Mouse (Mus musculus) hindbrain, embryonic 13.5 days (tissue): ENCODE measurements around the gene Il10rb. TPM values are rescaled to one million over a fixed set of nuclear protein-coding genes. Genes with fewer than 3 reads are reported as not detected.

Experiments used
- ATAC-seq: fragments of 200-750 bp; cut with Nextera tagmentation; 2 replicates; pipeline ENCODE4 v1.8.0; 2017; ENCODE audit warnings: moderate TSS enrichment; ENCODE audit not compliant: low FRiP score
- H3K27ac ChIP-seq: fragments of 300-500 bp; sonication (generic); 2 replicates; pipeline ENCODE4 v1.5.1; 2015; ENCODE audit warnings: inconsistent platforms, mild to moderate bottlenecking, moderate library complexity
- H3K27me3 ChIP-seq: fragments of 300-500 bp; sonication (generic); 2 replicates; pipeline ENCODE4 v1.6.1; 2015; ENCODE audit warnings: mild to moderate bottlenecking, inconsistent platforms
- H3K36me3 ChIP-seq: fragments of 300-500 bp; sonication (generic); 2 replicates; pipeline ENCODE4 v1.6.1; 2015; ENCODE audit warnings: mild to moderate bottlenecking, inconsistent platforms
- H3K4me1 ChIP-seq: fragments of 300-500 bp; sonication (generic); replicated peaks from 2 replicates; pipeline ENCODE4 v1.6.1; 2015; ENCODE audit warnings: inconsistent platforms
- H3K4me2 ChIP-seq: fragments of 300-500 bp; sonication (generic); 2 replicates; pipeline ENCODE4 v1.6.1; 2015; ENCODE audit warnings: inconsistent platforms, mild to moderate bottlenecking, moderate library complexity
- H3K4me3 ChIP-seq: fragments of 300-500 bp; sonication (generic); 2 replicates; pipeline ENCODE4 v1.5.1; 2015; ENCODE audit warnings: mild to moderate bottlenecking, inconsistent platforms
- H3K9ac ChIP-seq: fragments of 300-500 bp; sonication (generic); 2 replicates; pipeline ENCODE4 v1.6.1; 2015; ENCODE audit warnings: mild to moderate bottlenecking, inconsistent platforms
- H3K9me3 ChIP-seq: fragments of 300-500 bp; sonication (generic); 2 replicates; pipeline ENCODE4 v1.6.1; 2016; ENCODE audit warnings: inconsistent platforms
- WGBS: fragments of 180-500 bp; shearing (Covaris S2); methylation state at CpG from one replicate; pipeline ENCODE4 v1.1.7; 2015; 5-methylcytosine and 5-hydroxymethylcytosine counted together
- polyA plus RNA-seq: library from polyadenylated mRNA; unstranded; fragments of >200 nt; fragmentation: Nextera tagmentation; extraction: Ambion mirVana; gene quantifications from 2 replicates; pipeline ENCODE4 v1.2.1, GENCODE M21; 2015

Il10rb gene
- polyA plus RNA-seq, 1 experiment from 2014 or later = 11.1 TPM

GRCm38 (mm10) chr16:91386419-91387120 lies 19.4 kb upstream of the Il10rb start:
- Histone ChIP-seq H3K36me3 (peaks cover 56% of the 10 kb centered on the region), H3K4me1 (no peaks in the 10 kb centered on the region), H3K9ac (no peak overlapping the region), H3K4me2 (no peak overlapping the region), H3K4me3 (no peak overlapping the region), H3K27me3 (no peaks in the 10 kb centered on the region), H3K27ac (no peak overlapping the region), H3K9me3 (no peaks in the 10 kb centered on the region)
- 93% methylated on average over 10 of the region's 10 CpGs for WGBS
- ATAC-seq = no peak

GRCm38 (mm10) chr16:91387121-91387486 lies 18.9 kb upstream of the Il10rb start:
- Histone ChIP-seq H3K27ac (no peak overlapping the region), H3K4me1 (no peaks in the 10 kb centered on the region), H3K36me3 (peaks cover 56% of the 10 kb centered on the region), H3K9ac (no peak overlapping the region), H3K27me3 (no peaks in the 10 kb centered on the region), H3K4me3 (no peak overlapping the region), H3K4me2 (no peak overlapping the region), H3K9me3 (no peaks in the 10 kb centered on the region)
- no peak for ATAC-seq
- 88% methylated on average over 3 of the region's 3 CpGs for WGBS

DNA sequence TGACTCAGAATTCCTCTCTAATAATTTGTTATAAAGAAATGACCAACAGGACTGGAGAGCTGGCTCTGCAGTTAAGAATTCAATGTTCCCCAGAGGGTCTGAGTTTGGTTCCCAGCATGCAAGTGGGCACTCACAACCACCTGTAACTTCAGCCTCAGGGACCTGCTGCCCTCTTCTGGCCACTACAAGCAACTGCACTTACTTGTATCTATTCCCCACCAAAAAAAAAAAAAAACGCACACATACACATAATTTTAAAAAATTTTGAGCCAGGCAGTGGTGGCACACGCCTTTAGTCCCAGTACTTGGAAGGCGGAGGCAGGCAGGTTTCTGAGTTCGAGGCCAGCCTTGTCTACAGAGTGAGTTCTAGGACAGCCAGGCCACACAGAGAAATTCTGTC lies 15.9 kb upstream of the Il10rb start:
- Histone ChIP-seq H3K27ac (no peak overlapping the region), H3K27me3 (no peaks in the 10 kb centered on the region), H3K4me1 (no peaks in the 10 kb centered on the region), H3K9me3 (no peaks in the 10 kb centered on the region), H3K9ac (no peak overlapping the region), H3K36me3 (peaks cover 70% of the 10 kb centered on the region), H3K4me2 (no peak overlapping the region), H3K4me3 (no peak overlapping the region)
- no peak for ATAC-seq
- 82% methylated on average over 4 of the region's 4 CpGs for WGBS

GRCm38 (mm10) chr16:91391421-91391820 lies 14.5 kb upstream of the Il10rb start, which contains the start of gene Gm21970:
TSS of gene Gm21970 (plus strand) at chr16:91391721.
- H3K36me3 ChIP-seq = peaks cover 78% of the 10 kb centered on the region
- no peak for ATAC-seq
- no peak within 1 kb of the TSS for H3K4me3 ChIP-seq
- WGBS = 87% methylated on average over 5 of the region's 5 CpGs
- H3K9ac ChIP-seq = no peak within 1 kb of the TSS
- no peak within 1 kb of the TSS for H3K4me2 ChIP-seq
- no peaks in the 10 kb centered on the region for H3K9me3 ChIP-seq
- no peaks in the 10 kb centered on the region for H3K27me3 ChIP-seq
- H3K27ac ChIP-seq = no peak within 1 kb of the TSS
- no peaks in the 10 kb centered on the region for H3K4me1 ChIP-seq

DNA sequence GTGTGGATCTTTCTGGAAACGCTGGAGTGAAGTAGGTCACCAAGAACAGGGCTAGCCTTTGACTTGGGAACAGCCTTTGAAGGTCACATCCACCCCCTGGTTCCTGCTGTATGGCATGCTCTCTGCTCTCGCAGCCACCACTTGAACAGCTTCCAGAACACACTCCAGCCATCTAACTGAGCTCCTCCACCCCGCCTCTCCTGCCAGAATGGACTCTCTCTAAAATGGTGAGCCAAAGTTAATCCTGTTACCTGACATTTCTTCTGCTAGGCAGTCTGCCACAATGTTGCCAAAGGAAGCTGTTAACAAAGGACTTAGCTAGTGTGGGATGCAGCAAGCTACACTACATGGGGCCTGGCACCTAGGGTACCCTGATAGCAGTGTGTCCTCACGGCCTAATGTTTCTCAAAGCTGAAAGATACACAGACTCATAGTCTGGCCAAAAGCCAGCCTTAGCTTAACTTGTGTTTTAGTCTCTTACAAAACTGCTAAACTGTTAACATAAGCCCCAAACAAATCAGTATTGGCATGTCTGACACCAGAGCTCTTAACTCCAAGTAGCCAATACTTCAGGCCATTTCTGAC lies 11.0 kb upstream of the Il10rb start:
- Histone ChIP-seq H3K9me3 (no peaks in the 10 kb centered on the region), H3K27ac (no peak overlapping the region), H3K4me1 (no peaks in the 10 kb centered on the region), H3K9ac (no peak overlapping the region), H3K4me2 (no peak overlapping the region), H3K4me3 (no peak overlapping the region), H3K27me3 (no peaks in the 10 kb centered on the region), H3K36me3 (peaks cover 54% of the 10 kb centered on the region)
- WGBS = 81% methylated on average over 4 of the region's 4 CpGs
- ATAC-seq = no peak

DNA sequence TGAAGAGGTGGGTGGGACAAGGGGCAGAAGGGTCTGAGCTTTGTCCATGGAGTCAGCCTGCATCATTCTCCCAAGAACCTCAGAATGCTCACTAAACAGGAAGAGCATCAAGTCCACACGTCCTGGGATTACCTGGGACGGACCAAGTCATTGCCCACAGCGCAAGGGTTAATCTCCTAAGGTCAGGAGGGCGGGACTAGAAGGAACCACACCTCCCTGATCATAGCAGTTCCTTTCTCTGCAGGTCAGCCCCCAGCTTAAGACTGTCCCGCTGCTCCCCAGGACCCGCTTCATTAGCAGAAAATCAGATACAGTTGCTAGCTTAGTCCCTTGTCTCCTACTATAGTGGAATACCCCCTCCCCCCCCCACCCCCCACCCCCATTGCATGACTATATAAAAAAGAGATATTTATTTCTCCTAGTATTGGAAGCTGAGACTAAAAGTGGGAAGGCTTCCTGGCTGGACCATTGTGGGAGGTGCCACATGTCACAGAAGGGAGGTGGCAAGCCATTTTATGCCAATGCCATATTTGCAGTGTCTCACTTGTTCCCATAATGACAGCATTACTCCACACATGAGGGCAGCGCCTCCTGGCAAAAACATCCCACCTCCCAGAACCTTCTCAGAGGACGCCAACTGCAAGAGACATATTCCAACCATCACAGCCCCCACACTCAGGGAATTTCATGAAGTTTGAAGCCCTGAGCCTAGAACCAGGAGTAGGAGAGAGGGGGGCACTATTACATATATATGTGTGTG lies 10.2 kb upstream of the Il10rb start:
- no peak overlapping the region for H3K4me2 ChIP-seq
- 70% methylated on average over 8 of the region's 8 CpGs for WGBS
- H3K4me3 ChIP-seq = no peak overlapping the region
- no peaks in the 10 kb centered on the region for H3K4me1 ChIP-seq
- no peak overlapping the region for H3K27ac ChIP-seq
- no peak for ATAC-seq
- no peak overlapping the region for H3K9ac ChIP-seq
- H3K36me3 ChIP-seq = peaks cover 50% of the 10 kb centered on the region
- no peaks in the 10 kb centered on the region for H3K27me3 ChIP-seq
- no peaks in the 10 kb centered on the region for H3K9me3 ChIP-seq

GRCm38 (mm10) chr16:91396844-91397537 lies 9.0 kb upstream of the Il10rb start:
- no peak for ATAC-seq
- Histone ChIP-seq H3K27me3 (no peaks in the 10 kb centered on the region), H3K9ac (no peak overlapping the region), H3K4me2 (no peak overlapping the region), H3K27ac (no peak overlapping the region), H3K4me1 (no peaks in the 10 kb centered on the region), H3K4me3 (no peak overlapping the region), H3K36me3 (peaks cover 43% of the 10 kb centered on the region), H3K9me3 (no peaks in the 10 kb centered on the region)
- 77% methylated on average over 10 of the region's 10 CpGs for whole genome bisulfite sequencing

DNA sequence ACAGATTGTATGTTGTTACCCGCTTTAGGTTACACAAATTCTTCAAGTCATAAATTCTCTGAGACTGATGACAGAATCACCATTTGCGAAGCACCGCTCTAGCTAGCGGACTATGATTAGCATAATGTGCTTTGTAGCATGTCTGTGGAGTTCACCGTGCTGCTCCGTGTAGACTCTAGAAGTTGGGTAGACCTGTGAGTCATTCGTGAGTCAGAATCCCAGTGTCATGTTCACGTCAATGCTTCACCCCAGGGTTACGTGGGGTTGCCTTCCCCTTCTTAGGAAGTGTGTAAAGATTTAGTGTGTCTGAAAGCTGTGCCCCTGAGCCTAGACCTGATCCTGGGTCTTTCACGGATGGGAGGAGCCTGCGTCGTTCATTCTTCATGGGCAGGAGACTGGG lies 7.9 kb upstream of the Il10rb start:
- no peak for ATAC-seq

GRCm38 (mm10) chr16:91398944-91399343 lies 7.0 kb upstream of the Il10rb start:
- peaks cover 31% of the 10 kb centered on the region for H3K36me3 ChIP-seq
- H3K9ac ChIP-seq = no peak overlapping the region
- H3K9me3 ChIP-seq = no peaks in the 10 kb centered on the region
- H3K27ac ChIP-seq = no peak overlapping the region
- no peaks in the 10 kb centered on the region for H3K4me1 ChIP-seq
- no peaks in the 10 kb centered on the region for H3K27me3 ChIP-seq
- no peak overlapping the region for H3K4me3 ChIP-seq
- no peak for ATAC-seq
- 92% methylated on average over 7 of the region's 7 CpGs for WGBS
- H3K4me2 ChIP-seq = no peak overlapping the region

More for the DNA sequence above, 7.9 kb upstream of the Il10rb start:
- no peaks in the 10 kb centered on the region for H3K4me1 ChIP-seq
- no peak overlapping the region for H3K4me2 ChIP-seq
- peaks cover 33% of the 10 kb centered on the region for H3K36me3 ChIP-seq
- no peaks in the 10 kb centered on the region for H3K9me3 ChIP-seq
- H3K9ac ChIP-seq = no peak overlapping the region
- no peaks in the 10 kb centered on the region for H3K27me3 ChIP-seq
- H3K27ac ChIP-seq = no peak overlapping the region
- WGBS = 91% methylated on average over 12 of the region's 12 CpGs
- no peak overlapping the region for H3K4me3 ChIP-seq

- H3K4me1 ChIP-seq = peaks cover 12% of the 10 kb centered on the region
- no peak overlapping the region for H3K4me3 ChIP-seq
- peaks cover 18% of the 10 kb centered on the region for H3K36me3 ChIP-seq
- ATAC-seq = no peak
- no peak overlapping the region for H3K9ac ChIP-seq
- no peak overlapping the region for H3K4me2 ChIP-seq
- 86% methylated on average over 6 of the region's 6 CpGs for WGBS
- no peaks in the 10 kb centered on the region for H3K9me3 ChIP-seq
- H3K27me3 ChIP-seq = peaks cover 20% of the 10 kb centered on the region; the same call in 1 of the 2 replicates
- H3K27ac ChIP-seq = no peak overlapping the region
Measured at GRCm38 (mm10) chr16:91401569-91402165, 4.3 kb upstream of the Il10rb start.

DNA sequence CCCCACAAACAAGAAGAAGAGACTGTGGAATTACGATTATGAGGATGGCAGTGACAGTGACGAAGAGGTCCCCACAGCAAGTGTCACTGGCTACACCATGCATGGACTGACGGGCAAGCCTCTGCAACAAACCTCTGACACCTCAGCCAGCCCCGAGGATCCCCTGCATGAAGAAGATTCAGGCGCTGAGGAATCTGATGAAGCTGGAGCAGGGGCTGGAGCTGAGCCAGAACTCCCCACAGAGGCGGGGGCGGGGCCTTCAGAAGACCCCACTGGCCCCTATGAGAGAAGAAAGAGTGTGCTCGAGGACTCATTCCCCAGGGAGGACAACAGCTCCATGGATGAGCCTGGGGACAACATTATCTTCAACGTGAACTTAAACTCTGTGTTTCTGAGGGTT lies 2.2 kb upstream of the Il10rb start:
- Histone ChIP-seq H3K9ac (no peak overlapping the region), H3K36me3 (peaks cover 14% of the 10 kb centered on the region), H3K27me3 (peaks cover 29% of the 10 kb centered on the region), H3K4me3 (no peak overlapping the region), H3K9me3 (no peaks in the 10 kb centered on the region), H3K4me2 (no peak overlapping the region), H3K27ac (no peak overlapping the region), H3K4me1 (peaks cover 17% of the 10 kb centered on the region)
- ATAC-seq = no peak
- WGBS = 77% methylated on average over 9 of the region's 9 CpGs

GRCm38 (mm10) chr16:91404187-91404586 lies 1.8 kb upstream of the Il10rb start:
- Histone ChIP-seq H3K4me3 (no peak overlapping the region), H3K9ac (no peak overlapping the region), H3K9me3 (no peaks in the 10 kb centered on the region), H3K27ac (no peak overlapping the region), H3K4me2 (no peak overlapping the region), H3K36me3 (peaks cover 14% of the 10 kb centered on the region), H3K4me1 (peaks cover 17% of the 10 kb centered on the region), H3K27me3 (peaks cover 29% of the 10 kb centered on the region)
- 94% methylated on average over 8 of the region's 8 CpGs for WGBS
- no peak for ATAC-seq
